Mouse (Mus musculus) adrenal gland, postnatal 10 days (tissue): ENCODE results near the gene Cfdp1. TPM values are rescaled to one million over a fixed set of nuclear protein-coding genes. Genes with fewer than 3 reads are reported as not detected.

Experiments used
- DNase-seq: peaks from one replicate; pipeline ENCODE4 v3.0.0; 2021; ENCODE audit warnings: mixed read lengths
- total RNA-seq, 2 experiments: library from RNA; stranded (reverse); gene quantifications; 2 replicates each; pipeline ENCODE4 v1.2.3; 2021

Cfdp1 gene
- total RNA-seq, 2 experiments from 2014 or later, result 69.4 to 73.4 TPM

DNA sequence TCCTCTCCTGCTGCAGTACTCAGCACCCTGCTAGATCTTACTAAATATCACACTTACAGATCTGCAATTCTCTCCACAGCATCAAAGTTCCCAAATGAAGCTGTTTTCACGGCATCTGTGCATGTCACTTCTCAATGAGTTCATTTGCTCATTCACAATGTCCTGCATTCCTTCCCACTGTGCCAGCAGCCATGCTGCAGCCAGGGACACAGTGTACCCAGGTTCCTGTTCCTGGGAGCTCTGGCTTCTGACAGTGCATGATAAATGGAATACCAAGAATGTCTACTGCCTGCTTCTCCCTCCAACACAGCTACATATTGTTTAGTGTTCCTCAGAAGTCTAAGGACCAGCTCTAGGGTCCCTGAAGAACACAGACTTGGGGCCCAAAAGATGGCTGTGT, 57.6 kb downstream of the Cfdp1 start:
- no peak for DNase-seq

- DNase-seq, result no peak
These were observed 60.7 kb downstream of the Cfdp1 start for GRCm38 (mm10) chr8:111793324-111793917.

- DNase-seq, result no peak
These were observed 64.5 kb downstream of the Cfdp1 start for GRCm38 (mm10) chr8:111789639-111790038.

DNA sequence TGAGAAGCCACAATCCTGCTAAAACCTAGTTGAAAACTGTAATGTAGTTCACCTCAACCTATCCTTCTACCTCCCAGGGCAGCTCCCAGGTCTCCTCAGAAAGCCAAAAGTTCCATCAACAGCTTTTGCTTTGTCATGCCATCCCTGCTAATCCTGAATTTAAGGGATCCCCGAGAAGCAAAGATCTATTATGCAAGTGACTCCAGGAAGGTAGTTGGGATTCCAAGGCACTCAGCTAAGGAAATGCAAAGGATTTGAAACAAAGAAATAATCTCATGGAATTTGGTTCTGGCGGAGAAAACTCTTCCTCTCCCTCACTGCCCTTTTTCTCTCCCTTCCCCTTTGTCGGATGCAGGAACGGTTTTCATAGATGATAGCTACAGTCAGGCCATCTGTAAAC, 64.9 kb downstream of the Cfdp1 start:
- DNase-seq, result no peak

- DNase-seq, result no peak
These were observed 65.6 kb downstream of the Cfdp1 start for GRCm38 (mm10) chr8:111788497-111788896.

- no peak for DNase-seq
These were observed 66.0 kb downstream of the Cfdp1 start for GRCm38 (mm10) chr8:111788085-111788484.

GRCm38 (mm10) chr8:111787683-111788082, 66.4 kb downstream of the Cfdp1 start:
- peak; percentile 50 for DNase-seq

GRCm38 (mm10) chr8:111786701-111787588, 67.1 kb downstream of the Cfdp1 start:
- DNase-seq, result no peak

DNA sequence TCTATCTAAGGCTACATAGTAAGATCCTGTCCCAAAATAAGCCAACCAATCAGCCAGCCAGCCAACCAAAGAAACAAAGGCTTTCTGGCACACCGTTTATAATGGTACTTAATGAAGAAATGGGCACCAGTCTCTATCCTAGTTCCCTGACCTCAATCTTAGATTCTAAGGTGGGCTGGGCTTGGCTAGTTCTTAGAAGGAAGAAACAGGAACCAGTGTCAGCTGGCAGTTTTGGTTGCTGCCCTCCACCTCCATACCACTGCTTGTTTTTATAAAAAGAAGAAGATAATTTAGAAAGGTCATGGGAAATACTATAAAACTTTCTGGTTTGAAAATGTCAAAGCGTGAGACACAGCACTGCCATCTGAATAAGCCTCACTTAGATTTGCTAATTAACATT, 68.0 kb downstream of the Cfdp1 start:
- no peak for DNase-seq

DNA sequence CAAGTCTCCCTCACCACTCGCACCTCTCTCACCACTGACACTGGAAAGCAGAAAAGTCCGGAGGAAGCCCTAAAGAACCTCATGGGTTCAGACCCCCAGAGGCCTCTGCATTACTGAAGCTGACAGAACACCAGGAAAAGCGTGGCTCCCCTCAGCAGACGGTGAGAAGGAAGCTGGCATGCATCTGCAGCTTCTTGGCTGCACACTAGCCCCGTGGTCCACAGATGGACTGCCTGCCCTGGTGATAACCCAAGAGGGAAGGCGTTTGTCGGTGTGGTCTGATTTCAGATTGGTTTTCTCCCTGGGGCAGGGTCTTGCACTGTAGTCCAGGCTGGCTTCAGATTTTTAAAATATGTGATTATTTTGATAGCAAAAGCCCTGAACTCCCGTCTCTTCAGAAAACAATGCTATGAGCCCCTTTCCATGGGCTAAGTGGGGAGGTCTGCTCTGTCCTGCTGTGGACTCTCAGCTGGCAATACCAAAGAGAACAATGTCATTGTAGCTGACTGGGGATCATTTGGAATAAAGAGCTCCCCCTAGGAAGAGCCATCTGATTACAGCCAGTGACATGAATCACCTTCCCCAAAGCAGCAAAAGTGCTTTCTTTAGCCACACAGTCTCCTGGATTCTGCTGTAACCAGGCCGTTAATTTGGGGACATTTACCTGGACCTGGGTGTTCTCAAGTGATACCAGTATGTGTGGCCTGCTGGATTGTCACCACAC, 71.3 kb downstream of the Cfdp1 start:
- DNase-seq, result no peak

DNA sequence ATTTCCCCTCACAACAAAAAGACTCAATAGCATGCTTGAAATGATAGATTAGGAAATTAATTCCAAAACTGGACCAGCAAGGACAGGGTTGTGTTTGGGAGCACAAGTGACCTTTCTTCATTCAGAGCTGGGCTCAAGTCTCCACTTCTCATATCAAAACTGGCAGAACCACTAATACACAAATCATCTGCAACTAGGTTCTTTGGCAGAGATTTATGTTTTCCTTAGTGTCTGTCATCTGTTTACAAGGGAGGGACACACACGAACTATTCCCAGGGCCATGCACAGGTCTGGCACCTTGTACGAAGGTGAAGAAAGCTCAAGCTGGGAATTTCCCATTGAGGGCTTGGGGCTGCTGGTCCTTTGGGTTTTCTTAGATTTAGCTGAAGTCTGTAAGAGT, 71.9 kb downstream of the Cfdp1 start:
- DNase-seq, result no peak

DNA sequence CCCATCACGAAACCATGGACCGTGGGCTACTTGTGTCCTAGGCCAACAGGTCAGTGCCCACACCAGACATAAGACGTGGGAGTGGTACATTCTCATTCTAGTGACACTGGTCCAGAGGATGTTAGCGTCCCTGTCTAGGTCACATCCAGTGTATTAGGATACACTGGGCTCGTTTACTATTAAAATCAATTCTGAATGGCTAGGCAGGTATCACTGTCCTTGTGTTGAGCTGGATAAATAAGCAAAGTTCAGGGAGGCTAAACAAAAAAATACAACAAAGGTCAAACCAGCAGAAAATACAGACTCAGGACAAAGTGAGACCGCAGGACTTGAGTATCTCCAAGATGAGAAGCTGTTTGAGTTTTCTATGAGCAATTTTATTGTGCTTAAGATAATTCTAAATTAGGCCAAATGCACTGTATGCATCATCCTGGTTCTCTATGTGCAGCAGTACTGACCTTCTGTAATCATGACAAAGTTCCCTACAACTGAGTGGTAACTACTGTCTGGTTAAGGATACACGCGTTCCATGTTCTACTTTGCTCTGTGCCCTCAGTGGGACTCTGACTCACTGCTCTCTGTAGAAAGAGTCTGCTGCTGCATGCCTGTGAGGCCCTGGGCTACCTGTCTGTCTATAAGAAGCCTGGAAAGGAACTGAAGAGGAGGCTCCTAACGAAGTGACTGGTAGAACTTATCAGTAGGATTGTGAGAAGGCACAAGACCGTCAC, 73.2 kb downstream of the Cfdp1 start:
- DNase-seq, result no peak

GRCm38 (mm10) chr8:111779690-111780089, 74.4 kb downstream of the Cfdp1 start:
- DNase-seq, result peak; percentile 75

DNA sequence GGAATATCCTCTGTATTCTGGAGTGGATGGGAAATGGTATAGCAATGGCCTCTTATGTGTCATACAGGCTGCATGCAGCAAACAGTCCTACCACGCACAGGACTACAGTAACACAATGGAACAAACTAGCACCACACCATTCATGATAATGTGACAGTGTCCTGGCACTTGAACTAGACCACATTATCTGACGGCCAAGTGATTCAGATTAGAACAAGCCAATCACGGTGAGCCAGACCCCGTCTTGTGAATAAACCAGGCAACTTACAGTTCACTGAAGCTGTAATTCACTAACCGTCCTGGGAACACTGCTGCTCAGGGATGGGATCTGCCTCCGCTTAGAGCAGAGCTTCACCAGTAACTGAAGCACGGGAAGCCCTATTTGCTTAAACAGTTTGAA, 75.3 kb downstream of the Cfdp1 start:
- no peak for DNase-seq

GRCm38 (mm10) chr8:111776492-111776891, 77.6 kb downstream of the Cfdp1 start:
- no peak for DNase-seq

DNA sequence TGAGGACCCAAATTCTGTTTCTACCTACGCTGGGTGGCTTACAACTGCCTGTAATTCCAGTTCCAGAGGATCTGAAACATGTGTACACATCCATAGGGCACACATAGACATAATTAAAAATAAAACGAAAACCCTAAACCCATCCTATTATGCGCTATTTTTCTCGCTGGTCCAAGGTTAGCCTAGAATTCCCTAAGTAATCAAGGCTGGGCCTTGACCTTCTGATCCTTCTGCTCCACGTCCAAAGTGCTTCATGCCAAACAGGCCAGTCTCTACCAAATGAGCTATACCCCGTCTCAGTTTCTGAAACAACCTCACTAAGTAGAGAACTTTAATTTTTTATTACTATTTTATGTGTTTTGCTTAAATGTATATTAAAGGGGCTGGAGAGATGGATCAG, 78.3 kb downstream of the Cfdp1 start:
- no peak for DNase-seq

- no peak for DNase-seq
These were observed 80.6 kb downstream of the Cfdp1 start for GRCm38 (mm10) chr8:111773476-111773875.

DNA sequence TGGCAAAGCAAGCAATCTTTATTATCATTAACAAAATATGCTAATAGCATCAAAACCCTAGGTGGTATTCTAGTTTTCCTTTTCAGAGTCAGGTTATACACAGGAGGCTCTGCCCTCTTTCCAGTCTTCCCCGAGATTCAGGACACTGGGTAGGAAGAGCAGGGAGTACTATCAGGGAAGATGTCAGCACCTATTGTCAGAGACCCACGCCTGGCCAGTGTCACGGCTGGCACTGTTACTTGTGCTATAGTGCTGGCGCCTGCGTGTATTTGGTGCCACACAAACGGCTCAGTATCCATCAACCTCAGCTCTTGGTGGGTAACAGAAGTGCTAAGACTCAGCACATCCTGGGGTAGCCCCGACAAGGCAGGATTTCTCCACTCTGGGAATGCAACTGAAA, 81.0 kb downstream of the Cfdp1 start:
- no peak for DNase-seq

- DNase-seq, result peak; percentile 43
These were observed 82.0 kb downstream of the Cfdp1 start for GRCm38 (mm10) chr8:111772083-111772482.

DNA sequence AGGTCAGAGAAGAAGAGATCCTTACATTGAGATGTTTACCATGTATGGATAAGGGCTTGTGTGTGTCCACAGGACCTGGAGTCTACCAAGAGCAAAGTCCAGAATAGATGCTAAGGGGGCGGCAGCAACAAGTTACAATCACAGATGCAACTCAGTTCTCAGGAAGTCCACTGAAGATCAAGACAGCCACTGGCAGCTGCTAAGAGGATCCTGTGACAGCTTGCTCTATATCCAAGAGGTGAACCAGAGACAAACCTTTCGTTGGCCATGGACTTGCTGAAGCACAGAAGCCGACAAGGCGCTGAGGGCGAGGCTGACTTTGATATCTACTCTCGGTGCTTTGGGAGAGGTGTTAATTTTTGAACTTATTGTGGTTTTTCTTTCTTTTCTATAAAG, 82.5 kb downstream of the Cfdp1 start:
- no peak for DNase-seq

DNA sequence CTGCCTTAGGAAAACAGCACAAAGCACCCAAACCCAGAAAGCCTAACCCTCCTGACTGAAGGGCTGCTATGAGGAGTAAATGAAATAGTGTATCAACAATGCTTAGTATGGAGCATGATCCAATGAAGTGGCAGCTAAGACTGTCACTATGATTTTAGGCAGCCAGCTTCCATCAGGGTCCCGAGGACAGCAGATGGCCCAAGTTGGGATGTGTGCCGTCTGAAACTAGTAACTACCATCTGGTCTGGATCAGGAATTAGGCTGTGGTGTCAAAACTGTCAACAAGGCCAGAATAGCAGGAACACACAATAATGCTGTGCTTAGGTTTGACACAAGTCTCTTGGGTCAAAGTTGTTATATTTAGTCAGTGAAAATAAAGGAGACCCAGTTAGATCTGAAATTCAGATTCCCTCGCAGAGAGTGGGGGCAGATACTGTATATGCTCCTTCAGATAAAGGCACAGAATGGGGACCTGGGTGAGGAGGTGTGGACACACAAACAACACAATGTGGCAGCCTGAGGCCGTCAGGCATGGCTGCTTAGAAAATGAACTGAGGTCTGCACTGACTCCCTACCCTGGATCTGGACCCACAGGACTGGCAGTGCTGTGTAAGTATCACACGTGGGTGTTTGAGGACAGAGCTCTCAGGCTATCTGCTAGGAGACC, 83.0 kb downstream of the Cfdp1 start:
- no peak for DNase-seq
